Mouse (Mus musculus) hindbrain, embryonic 10.5 days (tissue): ENCODE results near the gene Cbr1. TPM values are rescaled to one million over a fixed set of nuclear protein-coding genes. Genes with fewer than 3 reads are reported as not detected.

Source experiments
- DNase-seq: peaks from one replicate; pipeline ENCODE4 v3.0.0-alpha.2; 2017; ENCODE audit warnings: low spot score
- H3K27ac ChIP-seq: fragments of 300-500 bp; sonication (generic); 2 replicates; pipeline ENCODE4 v1.5.1; 2016; ENCODE audit warnings: mild to moderate bottlenecking, moderate library complexity
- H3K27me3 ChIP-seq: fragments of 300-500 bp; sonication (generic); 2 replicates; pipeline ENCODE4 v1.6.1; 2016; ENCODE audit warnings: mild to moderate bottlenecking; ENCODE audit not compliant: poor library complexity, insufficient read depth, severe bottlenecking
- H3K36me3 ChIP-seq: fragments of 300-500 bp; sonication (generic); 2 replicates; pipeline ENCODE4 v1.6.1; 2016; ENCODE audit warnings: mild to moderate bottlenecking, moderate library complexity
- H3K4me1 ChIP-seq: fragments of 300-500 bp; sonication (generic); replicated peaks from 2 replicates; pipeline ENCODE4 v1.6.1; 2016; ENCODE audit warnings: mild to moderate bottlenecking
- H3K4me3 ChIP-seq: fragments of 300-500 bp; sonication (generic); 2 replicates; pipeline ENCODE4 v1.5.1; 2016; ENCODE audit warnings: mild to moderate bottlenecking, moderate library complexity
- H3K9me3 ChIP-seq: fragments of 300-500 bp; sonication (generic); 2 replicates; pipeline ENCODE4 v1.6.1; 2016; ENCODE audit warnings: mild to moderate bottlenecking, moderate library complexity
- WGBS: fragments of 180-500 bp; shearing (Covaris S2); methylation state at CpG from one replicate; pipeline ENCODE4 v1.1.7; 2016; 5-methylcytosine and 5-hydroxymethylcytosine counted together
- polyA plus RNA-seq: library from polyadenylated mRNA; unstranded; fragments of >200 nt; fragmentation: Nextera tagmentation; extraction: Ambion mirVana; gene quantifications from 2 replicates; pipeline ENCODE4 v1.2.1, GENCODE M21; 2016

The Cbr1 gene
- polyA plus RNA-seq, 1 experiment from 2014 or later, result 103 TPM

- no peak for DNase-seq
Measured at GRCm38 (mm10) chr16:93648441-93649183, 43.0 kb downstream of the Cbr1 start.

More at GRCm38 (mm10) chr16:93648441-93649183, 43.0 kb downstream of the Cbr1 start:
- 90% methylated on average over 5 of the region's 5 CpGs for WGBS
- H3K9me3 ChIP-seq, result no peaks in the 10 kb centered on the region
- H3K36me3 ChIP-seq, result no peaks in the 10 kb centered on the region
- H3K27me3 ChIP-seq, result no peaks in the 10 kb centered on the region
- no peak overlapping the region for H3K27ac ChIP-seq
- H3K4me3 ChIP-seq, result no peak overlapping the region
- no peaks in the 10 kb centered on the region for H3K4me1 ChIP-seq

Other genes with a start within 250 kb of the Cbr1 start
- 11.4 and 14.3 TPM in 2 replicates for gene Setd4, start 1.8 kb upstream of the Cbr1 start, polyA plus RNA-seq
- not detected in 2 replicates for gene Gm5678, start 22.2 kb downstream of the Cbr1 start, polyA plus RNA-seq
- gene Cbr3, start 77.4 kb downstream of the Cbr1 start, polyA plus RNA-seq, result 1.3 and 1.5 TPM in 2 replicates
- 12.0 and 20.2 TPM in 2 replicates for gene Dop1b, start 106.1 kb downstream of the Cbr1 start, polyA plus RNA-seq
- gene Morc3, start 226.3 kb downstream of the Cbr1 start, polyA plus RNA-seq, result 24.7 and 29.2 TPM in 2 replicates